Mouse (Mus musculus) 3134 (cell line): ENCODE measurements at regions not wholly inside any gene's neighbourhood (a gene's known extent, or its start where the extent isn't known, plus 50 kb on each side); places are given as distances from the start of the nearest gene placed in this dataset.

Experiments
- DNase-seq: peaks from one replicate; pipeline ENCODE4 v3.0.0-alpha.2; 2011; ENCODE audit warnings: low spot score; ENCODE audit not compliant: insufficient read length; ENCODE audit errors: extremely low read depth

- peak; percentile 35 for DNase-seq
Measured at GRCm38 (mm10) chr9:94278657-94279585, 259.0 kb downstream of the 1190002N15Rik start.

- no peak for DNase-seq
Measured at GRCm38 (mm10) chr9:94277096-94277495, 260.8 kb downstream of the 1190002N15Rik start.

- DNase-seq, result no peak
Measured at GRCm38 (mm10) chr9:94269213-94269612, 268.7 kb downstream of the 1190002N15Rik start.

- DNase-seq, result no peak
Measured at GRCm38 (mm10) chr9:94267243-94267642, 270.6 kb downstream of the 1190002N15Rik start.

GRCm38 (mm10) chr9:94239479-94240241 is 298.2 kb downstream of the 1190002N15Rik start:
- DNase-seq, result no peak

GRCm38 (mm10) chr9:94238565-94238964 is 299.3 kb downstream of the 1190002N15Rik start:
- no peak for DNase-seq

- DNase-seq, result no peak
Measured at GRCm38 (mm10) chr9:94229537-94229936, 308.3 kb downstream of the 1190002N15Rik start.

GRCm38 (mm10) chr9:94219116-94219515 is 318.8 kb downstream of the 1190002N15Rik start:
- DNase-seq, result no peak

GRCm38 (mm10) chr9:94216414-94217279 is 321.2 kb downstream of the 1190002N15Rik start:
- no peak for DNase-seq

GRCm38 (mm10) chr9:94210467-94211249 is 327.2 kb downstream of the 1190002N15Rik start:
- no peak for DNase-seq

GRCm38 (mm10) chr9:94208987-94209386 is 328.9 kb downstream of the 1190002N15Rik start:
- no peak for DNase-seq

- DNase-seq, result no peak
Measured at GRCm38 (mm10) chr9:94200892-94201291, 337.0 kb downstream of the 1190002N15Rik start.

- no peak for DNase-seq
Measured at GRCm38 (mm10) chr9:94199864-94200263, 338.0 kb downstream of the 1190002N15Rik start.

GRCm38 (mm10) chr9:94191083-94191482 is 346.8 kb downstream of the 1190002N15Rik start:
- DNase-seq, result no peak

- DNase-seq, result no peak
Measured at GRCm38 (mm10) chr9:94189872-94190800, 347.7 kb downstream of the 1190002N15Rik start.

GRCm38 (mm10) chr9:94188124-94188523 is 349.8 kb downstream of the 1190002N15Rik start:
- DNase-seq, result no peak

- no peak for DNase-seq
Measured at GRCm38 (mm10) chr9:94169905-94170612, 367.8 kb downstream of the 1190002N15Rik start.

GRCm38 (mm10) chr9:94163671-94164070 is 374.2 kb downstream of the 1190002N15Rik start:
- no peak for DNase-seq
